Mouse (Mus musculus) myocyte (in vitro differentiated cells): ENCODE measurements at regions not wholly inside any gene's neighbourhood (a gene's known extent, or its start where the extent isn't known, plus 50 kb on each side); places are given as distances from the start of the nearest gene placed in this dataset.

Source experiments
- CEBPB ChIP-seq: IDR thresholded peaks from 2 replicates; pipeline ENCODE4 v1.6.1; 2011; ENCODE audit warnings: mild to moderate bottlenecking, moderate library complexity; ENCODE audit not compliant: poor library complexity, insufficient read depth, severe bottlenecking
- E2F4 ChIP-seq: IDR thresholded peaks from one replicate; pipeline ENCODE4 v1.6.1; 2011; ENCODE audit warnings: mild to moderate bottlenecking, control low read depth, moderate library complexity; ENCODE audit not compliant: insufficient read depth
- MAX ChIP-seq: IDR thresholded peaks from one replicate; pipeline ENCODE4 v1.6.1; 2011; ENCODE audit warnings: low read depth, mild to moderate bottlenecking, control low read depth
- MYOD1 ChIP-seq, 3 experiments: IDR thresholded peaks; one replicate each; pipeline ENCODE4 v1.6.1; 2011; ENCODE audit warnings: control low read depth in 2 of 3, low read depth in 2 of 3, mild to moderate bottlenecking in 2 of 3, moderate library complexity in 1 of 3; ENCODE audit not compliant: insufficient read length in 2 of 3, control insufficient read depth in 1 of 3
- MYOG ChIP-seq, 3 experiments: IDR thresholded peaks; one replicate each; pipeline ENCODE4 v1.6.1; 2011; ENCODE audit warnings: control low read depth in 2 of 3, low read depth in 2 of 3, mild to moderate bottlenecking in 2 of 3; ENCODE audit not compliant: insufficient read length in 2 of 3, control insufficient read depth in 1 of 3, insufficient read depth in 1 of 3
- POLR2A ChIP-seq: IDR thresholded peaks from one replicate; pipeline ENCODE4 v1.6.1; 2011; ENCODE audit warnings: low read depth, mild to moderate bottlenecking, control low read depth, moderate library complexity; ENCODE audit not compliant: insufficient read length
- POLR2AphosphoS2 ChIP-seq: IDR thresholded peaks from one replicate; pipeline ENCODE4 v1.6.1; 2011; ENCODE audit warnings: low read depth, control low read depth; ENCODE audit not compliant: insufficient read length
- TCF12 ChIP-seq: IDR thresholded peaks from one replicate; pipeline ENCODE4 v1.6.1; 2011; ENCODE audit warnings: mild to moderate bottlenecking, control low read depth; ENCODE audit not compliant: poor library complexity, insufficient read depth, severe bottlenecking
- TCF3 ChIP-seq: IDR thresholded peaks from one replicate; pipeline ENCODE4 v1.6.1; 2011; ENCODE audit warnings: low read depth, control low read depth; ENCODE audit not compliant: insufficient read length
- USF1 ChIP-seq: IDR thresholded peaks from one replicate; pipeline ENCODE4 v1.6.1; 2011; ENCODE audit warnings: low read depth, mild to moderate bottlenecking, control low read depth, moderate library complexity

GRCm38 (mm10) chr10:43689914-43690316 lies 111.8 kb downstream of the Cd24a start:
- TF ChIP-seq POLR2AphosphoS2 (no peak), POLR2A (no peak), MAX (no peak), CEBPB (no peak), TCF3 (no peak), MYOG (IDR thresholded peaks at IDR 0.05; ENCODE audit: control insufficient read depth in 1 of 3, insufficient read depth in 1 of 3, insufficient read length in 2 of 3, low read depth in 2 of 3) (no peak), USF1 (no peak), E2F4 (no peak), MYOD1 (IDR thresholded peaks at IDR 0.05; ENCODE audit: control insufficient read depth in 1 of 3, insufficient read length in 2 of 3, low read depth in 2 of 3) (no peak), TCF12 (no peak)
